Mouse (Mus musculus) ES-Bruce4 (cell line): ENCODE measurements around the gene Capg. TPM values are rescaled to one million over a fixed set of nuclear protein-coding genes. Genes with fewer than 3 reads are reported as not detected.

Experiments used
- H3K27ac ChIP-seq: 2 replicates; pipeline ENCODE4 v1.5.1; 2012; ENCODE audit warnings: low read length, inconsistent platforms; ENCODE audit not compliant: insufficient read depth
- H3K27me3 ChIP-seq: 2 replicates; pipeline ENCODE4 v1.6.1; 2012; ENCODE audit warnings: mild to moderate bottlenecking, low read length, inconsistent platforms; ENCODE audit not compliant: control insufficient read depth, poor library complexity, insufficient read depth, severe bottlenecking
- H3K36me3 ChIP-seq: 2 replicates; pipeline ENCODE4 v1.6.1; 2012; ENCODE audit warnings: inconsistent platforms, mild to moderate bottlenecking, low read length, moderate library complexity; ENCODE audit not compliant: control insufficient read depth, poor library complexity, insufficient read depth, severe bottlenecking
- H3K4me1 ChIP-seq: one replicate; pipeline ENCODE4 v1.8.1; 2011; ENCODE audit warnings: low read length; ENCODE audit not compliant: control insufficient read depth, insufficient read depth
- H3K4me3 ChIP-seq: 2 replicates; pipeline ENCODE4 v1.5.1; 2011; ENCODE audit warnings: low read depth, mild to moderate bottlenecking, low read length
- H3K9ac ChIP-seq: 2 replicates; pipeline ENCODE4 v1.6.1; 2012; ENCODE audit warnings: low read depth, mild to moderate bottlenecking, inconsistent platforms; ENCODE audit not compliant: poor library complexity, severe bottlenecking
- H3K9me3 ChIP-seq: replicated peaks from 2 replicates; pipeline ENCODE4 v1.6.1; 2012; ENCODE audit warnings: mild to moderate bottlenecking, low read length, inconsistent platforms; ENCODE audit not compliant: control insufficient read depth, poor library complexity, insufficient read depth, severe bottlenecking
- CTCF ChIP-seq: IDR thresholded peaks from one replicate; pipeline ENCODE4 v1.8.1; 2011; ENCODE audit warnings: low read depth, low read length
- EP300 ChIP-seq: IDR thresholded peaks from 2 replicates; pipeline ENCODE4 v1.6.1; 2011; ENCODE audit warnings: low read depth, low read length; ENCODE audit not compliant: insufficient read depth
- POLR2A ChIP-seq: IDR thresholded peaks from one replicate; pipeline ENCODE4 v1.8.1; 2011; ENCODE audit warnings: low read length; ENCODE audit not compliant: insufficient read depth
- polyA plus RNA-seq: library from polyadenylated mRNA; stranded (reverse); fragments of >200 nt; gene quantifications from 2 replicates; pipeline ENCODE4 v1.2.4, GENCODE M21; 2011; ENCODE audit warnings: low read depth; ENCODE audit not compliant: missing spikeins, insufficient read depth, insufficient read length

Capg gene
- polyA plus RNA-seq, 1 experiment, result 55.8 TPM

- Histone ChIP-seq H3K4me1 (no peaks in the 10 kb centered on the region), H3K27ac (no peak overlapping the region), H3K4me3 (no peak overlapping the region), H3K9me3 (no peaks in the 10 kb centered on the region), H3K27me3 (no peaks in the 10 kb centered on the region), H3K36me3 (no peaks in the 10 kb centered on the region), H3K9ac (no peak overlapping the region)
- TF ChIP-seq EP300 (no peak), CTCF (no peak), POLR2A (no peak)
Measured at GRCm38 (mm10) chr6:72584154-72584553, 40.0 kb downstream of the Capg start.

GRCm38 (mm10) chr6:72586701-72587100 is 42.5 kb downstream of the Capg start:
- Histone ChIP-seq H3K4me3 (no peak overlapping the region), H3K9me3 (no peaks in the 10 kb centered on the region), H3K4me1 (no peaks in the 10 kb centered on the region), H3K27ac (no peak overlapping the region), H3K27me3 (no peaks in the 10 kb centered on the region), H3K9ac (no peak overlapping the region), H3K36me3 (no peaks in the 10 kb centered on the region)
- TF ChIP-seq POLR2A, result no peak
- no peak for TF ChIP-seq EP300
- TF ChIP-seq CTCF, result no peak

GRCm38 (mm10) chr6:72588307-72588706 is 44.1 kb downstream of the Capg start:
- Histone ChIP-seq H3K9me3 (no peaks in the 10 kb centered on the region), H3K4me3 (no peak overlapping the region), H3K9ac (no peak overlapping the region), H3K27me3 (no peaks in the 10 kb centered on the region), H3K4me1 (no peaks in the 10 kb centered on the region), H3K36me3 (no peaks in the 10 kb centered on the region), H3K27ac (no peak overlapping the region)
- TF ChIP-seq POLR2A, result no peak
- TF ChIP-seq CTCF, result no peak
- TF ChIP-seq EP300, result no peak

- no peak overlapping the region for H3K4me3 ChIP-seq
- H3K36me3 ChIP-seq, result no peaks in the 10 kb centered on the region
- H3K9ac ChIP-seq, result no peak overlapping the region
- no peak for TF ChIP-seq CTCF
- no peak for TF ChIP-seq POLR2A
- TF ChIP-seq EP300, result no peak
- H3K27ac ChIP-seq, result no peak overlapping the region
- H3K9me3 ChIP-seq, result no peaks in the 10 kb centered on the region
- H3K27me3 ChIP-seq, result no peaks in the 10 kb centered on the region
- no peaks in the 10 kb centered on the region for H3K4me1 ChIP-seq
Measured at GRCm38 (mm10) chr6:72590111-72590510, 45.9 kb downstream of the Capg start.

- TF ChIP-seq POLR2A (no peak), CTCF (no peak), EP300 (no peak)
- Histone ChIP-seq H3K36me3 (no peaks in the 10 kb centered on the region), H3K27ac (no peak overlapping the region), H3K9me3 (no peaks in the 10 kb centered on the region), H3K4me3 (no peak overlapping the region), H3K27me3 (no peaks in the 10 kb centered on the region), H3K9ac (no peak overlapping the region), H3K4me1 (no peaks in the 10 kb centered on the region)
Measured at GRCm38 (mm10) chr6:72593011-72593803, 49.0 kb downstream of the Capg start.

- Histone ChIP-seq H3K36me3 (no peaks in the 10 kb centered on the region), H3K9ac (no peak overlapping the region), H3K9me3 (no peaks in the 10 kb centered on the region), H3K27ac (no peak overlapping the region), H3K4me1 (no peaks in the 10 kb centered on the region), H3K4me3 (no peak overlapping the region), H3K27me3 (no peaks in the 10 kb centered on the region)
- TF ChIP-seq POLR2A (no peak), CTCF (no peak), EP300 (no peak)
Measured at GRCm38 (mm10) chr6:72593914-72594313, 49.7 kb downstream of the Capg start.
